Mouse (Mus musculus) G1E (cell line): ENCODE measurements around the gene Tmem121.

Experiments used
- CTCF ChIP-seq: IDR thresholded peaks from 2 replicates; pipeline ENCODE4 v1.5.1; 2012; ENCODE audit warnings: low read depth, low read length, inconsistent platforms, mixed read lengths
- GATA2 ChIP-seq: IDR thresholded peaks from 2 replicates; pipeline ENCODE4 v1.6.1; 2012; ENCODE audit warnings: low read depth, low read length, inconsistent platforms, borderline replicate concordance
- POLR2AphosphoS5 ChIP-seq: IDR thresholded peaks from 2 replicates; pipeline ENCODE4 v1.6.1; 2012; ENCODE audit warnings: low read depth, low read length, inconsistent platforms; ENCODE audit not compliant: insufficient replicate concordance
- TAL1 ChIP-seq: conservative IDR thresholded peaks from 2 replicates; pipeline ENCODE4 v1.6.1; 2012; ENCODE audit warnings: low read depth, low read length, inconsistent platforms, mixed read lengths

DNA sequence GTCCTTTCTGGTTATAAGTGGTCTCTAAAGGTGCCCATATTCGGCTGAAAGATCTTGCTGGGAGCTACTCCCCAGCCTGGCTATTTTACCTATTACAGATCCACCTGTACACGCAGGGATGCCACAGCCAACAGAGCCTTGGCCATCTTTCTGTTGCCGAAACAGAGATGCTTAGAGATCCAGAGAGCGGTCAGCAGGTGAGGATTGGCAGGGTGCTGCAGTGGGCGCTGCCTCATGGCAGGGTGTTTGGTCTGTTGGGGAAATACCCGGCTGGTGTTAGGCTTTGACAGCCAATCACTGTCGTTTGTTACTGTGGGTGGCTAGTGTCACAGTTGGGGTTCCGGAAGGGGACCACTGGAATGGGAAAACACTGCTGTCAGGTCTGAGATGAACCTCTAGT, 27.8 kb upstream of the Tmem121 start:
- TF ChIP-seq POLR2AphosphoS5 (no peak), CTCF (no peak), TAL1 (no peak), GATA2 (no peak)
